Mouse (Mus musculus) hindbrain, embryonic 16.5 days (tissue): ENCODE measurements at regions not wholly inside any gene's neighbourhood (a gene's known extent, or its start where the extent isn't known, plus 50 kb on each side); places are given as distances from the start of the nearest gene placed in this dataset.

Source experiments
- ATAC-seq: fragments of 200-750 bp; cut with Nextera tagmentation; 2 replicates; pipeline ENCODE4 v1.8.0; 2017; ENCODE audit warnings: moderate TSS enrichment, moderate library complexity
- H3K27ac ChIP-seq: fragments of 300-500 bp; sonication (generic); 2 replicates; pipeline ENCODE4 v1.5.1; 2014; ENCODE audit warnings: low read depth, mild to moderate bottlenecking, control low read depth, low read length, moderate library complexity
- H3K27me3 ChIP-seq: fragments of 300-500 bp; sonication (generic); replicated peaks from 2 replicates; pipeline ENCODE4 v1.6.1; 2014; ENCODE audit warnings: low read length; ENCODE audit not compliant: control insufficient read depth, insufficient read depth
- H3K36me3 ChIP-seq: fragments of 300-500 bp; sonication (generic); 2 replicates; pipeline ENCODE4 v1.6.1; 2014; ENCODE audit warnings: mild to moderate bottlenecking, low read length, moderate library complexity, mixed read lengths; ENCODE audit not compliant: control insufficient read depth, insufficient read depth
- H3K4me1 ChIP-seq: fragments of 300-500 bp; sonication (generic); 2 replicates; pipeline ENCODE4 v1.6.1; 2014; ENCODE audit warnings: low read depth, low read length; ENCODE audit not compliant: control insufficient read depth, insufficient read depth
- H3K4me2 ChIP-seq: fragments of 300-500 bp; sonication (generic); 2 replicates; pipeline ENCODE4 v1.6.1; 2014; ENCODE audit warnings: mild to moderate bottlenecking, low read length, control low read depth, moderate library complexity
- H3K4me3 ChIP-seq: fragments of 300-500 bp; sonication (generic); 2 replicates; pipeline ENCODE4 v1.5.1; 2014; ENCODE audit warnings: mild to moderate bottlenecking, low read length, control low read depth, moderate library complexity
- H3K9ac ChIP-seq: fragments of 300-500 bp; sonication (generic); 2 replicates; pipeline ENCODE4 v1.6.1; 2014; ENCODE audit warnings: low read depth, mild to moderate bottlenecking, control low read depth, low read length, moderate library complexity
- H3K9me3 ChIP-seq: fragments of 300-500 bp; sonication (generic); 2 replicates; pipeline ENCODE4 v1.6.1; 2014; ENCODE audit warnings: mild to moderate bottlenecking, low read length, moderate library complexity; ENCODE audit not compliant: control insufficient read depth
- WGBS: fragments of 180-500 bp; shearing (Covaris S2); extraction: QIAGEN DNeasy Blood & Tissue Kit; methylation state at CpG from one replicate; pipeline ENCODE4 v1.1.7; 2014; 5-methylcytosine and 5-hydroxymethylcytosine counted together

GRCm38 (mm10) chr7:88544393-88544792 is 114.3 kb downstream of the Rab38 start:
- Histone ChIP-seq H3K36me3 (no peaks in the 10 kb centered on the region), H3K4me1 (no peaks in the 10 kb centered on the region), H3K4me3 (no peak overlapping the region), H3K27ac (no peak overlapping the region), H3K9me3 (no peaks in the 10 kb centered on the region), H3K9ac (no peak overlapping the region), H3K4me2 (no peak overlapping the region), H3K27me3 (no peaks in the 10 kb centered on the region)
- WGBS: 9% methylated on average over 4 of the region's 4 CpGs
- peak; percentile 94 for ATAC-seq

DNA sequence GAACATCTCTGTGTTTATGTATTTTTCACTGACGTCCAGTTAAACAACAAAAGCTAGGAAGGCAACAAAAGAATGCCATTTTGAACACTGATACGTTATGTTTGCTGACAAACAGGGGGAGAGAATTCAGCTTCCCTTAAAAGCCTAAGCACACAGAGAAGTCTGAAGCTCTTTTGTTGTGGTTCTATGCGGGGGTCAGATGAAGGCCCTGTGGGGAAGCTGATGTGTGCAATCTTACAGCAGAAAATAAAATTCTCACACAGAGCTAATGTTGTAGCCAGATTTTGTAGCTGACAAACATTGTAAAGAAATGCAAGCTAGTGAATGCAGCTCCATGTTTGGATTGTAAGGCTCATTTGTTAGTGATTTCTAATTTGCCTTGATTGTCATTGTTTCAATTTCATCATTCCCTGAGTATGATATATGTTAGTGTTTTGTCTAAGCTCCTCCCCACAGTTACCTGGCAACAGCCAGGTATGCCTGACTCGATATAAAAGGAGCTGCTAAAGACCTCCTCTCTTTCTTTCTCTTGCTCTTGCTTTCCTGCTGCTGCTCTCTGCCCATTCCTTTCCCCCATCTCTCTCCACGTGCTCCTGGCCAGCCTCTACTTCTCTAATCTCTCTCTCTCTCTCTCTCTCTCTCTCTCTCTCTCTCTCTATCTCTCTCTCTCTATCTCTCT is 115.0 kb downstream of the Rab38 start:
- H3K36me3 ChIP-seq: no peaks in the 10 kb centered on the region
- H3K27ac ChIP-seq: peak overlapping the region; percentile 29
- no peak overlapping the region for H3K9ac ChIP-seq
- H3K4me1 ChIP-seq: no peaks in the 10 kb centered on the region
- WGBS: 29% methylated on average over 5 of the region's 5 CpGs
- H3K9me3 ChIP-seq: no peaks in the 10 kb centered on the region
- no peak overlapping the region for H3K4me3 ChIP-seq
- no peak overlapping the region for H3K4me2 ChIP-seq
- no peaks in the 10 kb centered on the region for H3K27me3 ChIP-seq
- ATAC-seq: peak; percentile 50; the same call in 1 of the 2 replicates

- no peak overlapping the region for H3K4me2 ChIP-seq
These were observed 145.0 kb downstream of the Rab38 start for GRCm38 (mm10) chr7:88575073-88575472.

DNA sequence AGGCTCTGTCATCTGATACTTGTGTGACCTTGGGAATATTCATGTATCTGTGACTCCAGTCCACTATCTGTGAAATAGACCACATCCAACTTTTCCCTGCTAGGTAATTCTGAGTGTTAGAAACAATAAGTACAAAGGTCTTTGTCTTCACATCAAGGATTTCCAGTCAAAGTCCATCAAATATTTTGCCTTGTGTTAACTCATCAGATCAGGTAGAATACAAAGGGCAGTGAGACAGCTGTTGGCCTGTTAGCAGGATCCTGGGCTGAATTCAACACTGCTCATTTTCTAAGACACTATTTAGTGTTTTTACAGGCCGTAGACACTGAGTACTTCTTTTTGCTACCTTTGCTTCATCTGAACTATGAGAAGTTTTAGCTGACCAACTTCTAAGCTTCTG is 170.7 kb downstream of the Rab38 start:
- WGBS: 86% methylated on average over 1 of the region's 1 CpGs
- ATAC-seq: no peak
- Histone ChIP-seq H3K9ac (no peak overlapping the region), H3K9me3 (no peaks in the 10 kb centered on the region; the same call in 1 of the 2 replicates), H3K4me2 (no peak overlapping the region), H3K27me3 (no peaks in the 10 kb centered on the region), H3K27ac (no peak overlapping the region), H3K36me3 (no peaks in the 10 kb centered on the region), H3K4me3 (no peak overlapping the region), H3K4me1 (no peaks in the 10 kb centered on the region)

More at GRCm38 (mm10) chr7:88575073-88575472, 145.0 kb downstream of the Rab38 start:
- H3K9me3 ChIP-seq: no peaks in the 10 kb centered on the region
- no peak overlapping the region for H3K9ac ChIP-seq
- no peaks in the 10 kb centered on the region for H3K27me3 ChIP-seq
- H3K36me3 ChIP-seq: no peaks in the 10 kb centered on the region
- H3K4me1 ChIP-seq: no peaks in the 10 kb centered on the region
- 88% methylated on average over 1 of the region's 1 CpGs for WGBS
- H3K27ac ChIP-seq: no peak overlapping the region
- ATAC-seq: no peak
- no peak overlapping the region for H3K4me3 ChIP-seq
